Mouse (Mus musculus) kidney, adult 2 months (tissue): ENCODE data around the gene Zdhhc7.

Source experiments
- CTCF ChIP-seq: fragments of 200-500 bp; conservative IDR thresholded peaks from 2 replicates; pipeline ENCODE4 v1.5.1; 2011; ENCODE audit warnings: low read depth, mild to moderate bottlenecking, control low read depth, low read length, moderate library complexity, mixed read lengths; ENCODE audit not compliant: insufficient read depth, insufficient read length
- POLR2A ChIP-seq: fragments of 200-500 bp; IDR thresholded peaks from one replicate; pipeline ENCODE4 v1.6.1; 2011; ENCODE audit warnings: low read depth, low read length, control low read depth

- TF ChIP-seq POLR2A (no peak), CTCF (no peak)
Measured at GRCm38 (mm10) chr8:120093103-120093502, 8.2 kb downstream of the Zdhhc7 start.
